Mouse (Mus musculus) B cell, adult 2 months (primary cell): ENCODE measurements around the gene Cryba1.
"Not testable (repeated sequence)": the region's sequence is repeated elsewhere in the genome, so short reads cannot be mapped to it uniquely, and the experiment has no call there.

Source experiments
- DNase-seq, 2 experiments: peaks; one replicate each; pipeline ENCODE4 v3.0.0; 2022

Gene Cryba1

GRCm38 (mm10) chr11:77725183-77725582, at the start of gene Cryba1:
Gene Cryba1 (minus strand): TSS chr11:77725283.
- no peak for DNase-seq

- DNase-seq: no peak
These were observed 47.0 kb upstream of the Cryba1 start for GRCm38 (mm10) chr11:77771879-77772713.

- DNase-seq: no peak
These were observed 45.3 kb upstream of the Cryba1 start for GRCm38 (mm10) chr11:77770346-77770745.

- DNase-seq: no peak
These were observed 44.4 kb upstream of the Cryba1 start for GRCm38 (mm10) chr11:77769496-77769895.

GRCm38 (mm10) chr11:77766351-77767001, 41.4 kb upstream of the Cryba1 start:
- peak; percentile 21 to 31 for DNase-seq

- DNase-seq: no peak
These were observed 40.3 kb upstream of the Cryba1 start for GRCm38 (mm10) chr11:77765459-77765777.

- no peak for DNase-seq
These were observed 39.8 kb upstream of the Cryba1 start for GRCm38 (mm10) chr11:77764694-77765458.

- DNase-seq: peak in 1 of 2 experiments; percentile 14
These were observed 38.7 kb upstream of the Cryba1 start for GRCm38 (mm10) chr11:77763673-77764340.

- peak; percentile 86 to 90 for DNase-seq
These were observed 37.9 kb upstream of the Cryba1 start, which contains the start of gene Myo18a for GRCm38 (mm10) chr11:77762783-77763672. Gene Myo18a (plus strand): TSS chr11:77763246.

GRCm38 (mm10) chr11:77760031-77760430, 34.9 kb upstream of the Cryba1 start:
- no peak for DNase-seq

- no peak for DNase-seq
These were observed 28.4 kb upstream of the Cryba1 start for GRCm38 (mm10) chr11:77753469-77753868.

GRCm38 (mm10) chr11:77752525-77752924, 27.4 kb upstream of the Cryba1 start:
- DNase-seq: no peak

- DNase-seq: no peak
These were observed 23.9 kb upstream of the Cryba1 start for GRCm38 (mm10) chr11:77748996-77749395.

- DNase-seq: not testable (repeated sequence)
These were observed 22.0 kb upstream of the Cryba1 start for GRCm38 (mm10) chr11:77747103-77747502.

- no peak for DNase-seq
These were observed 21.6 kb upstream of the Cryba1 start for GRCm38 (mm10) chr11:77746652-77747051.

GRCm38 (mm10) chr11:77743966-77744365, 18.9 kb upstream of the Cryba1 start:
- DNase-seq: peak; percentile 47 to 54

GRCm38 (mm10) chr11:77738555-77738954, 13.5 kb upstream of the Cryba1 start:
- DNase-seq: no peak

- DNase-seq: peak; percentile 80 to 81
These were observed 12.2 kb upstream of the Cryba1 start for GRCm38 (mm10) chr11:77737289-77737688.

GRCm38 (mm10) chr11:77728587-77728986, 3.5 kb upstream of the Cryba1 start:
- no peak for DNase-seq

GRCm38 (mm10) chr11:77724766-77725165, 317 bp downstream of the Cryba1 start:
- no peak for DNase-seq

GRCm38 (mm10) chr11:77721389-77721788, 3.7 kb downstream of the Cryba1 start:
- no peak for DNase-seq

- no peak for DNase-seq
These were observed 6.0 kb downstream of the Cryba1 start for GRCm38 (mm10) chr11:77719055-77719454.
